Mouse (Mus musculus): ENCODE measurements around the gene Inhbe. TPM values are rescaled to one million over a fixed set of nuclear protein-coding genes. Genes with fewer than 3 reads are reported as not detected.

Gene Inhbe
- not detected for total RNA-seq (2021)

DNA sequence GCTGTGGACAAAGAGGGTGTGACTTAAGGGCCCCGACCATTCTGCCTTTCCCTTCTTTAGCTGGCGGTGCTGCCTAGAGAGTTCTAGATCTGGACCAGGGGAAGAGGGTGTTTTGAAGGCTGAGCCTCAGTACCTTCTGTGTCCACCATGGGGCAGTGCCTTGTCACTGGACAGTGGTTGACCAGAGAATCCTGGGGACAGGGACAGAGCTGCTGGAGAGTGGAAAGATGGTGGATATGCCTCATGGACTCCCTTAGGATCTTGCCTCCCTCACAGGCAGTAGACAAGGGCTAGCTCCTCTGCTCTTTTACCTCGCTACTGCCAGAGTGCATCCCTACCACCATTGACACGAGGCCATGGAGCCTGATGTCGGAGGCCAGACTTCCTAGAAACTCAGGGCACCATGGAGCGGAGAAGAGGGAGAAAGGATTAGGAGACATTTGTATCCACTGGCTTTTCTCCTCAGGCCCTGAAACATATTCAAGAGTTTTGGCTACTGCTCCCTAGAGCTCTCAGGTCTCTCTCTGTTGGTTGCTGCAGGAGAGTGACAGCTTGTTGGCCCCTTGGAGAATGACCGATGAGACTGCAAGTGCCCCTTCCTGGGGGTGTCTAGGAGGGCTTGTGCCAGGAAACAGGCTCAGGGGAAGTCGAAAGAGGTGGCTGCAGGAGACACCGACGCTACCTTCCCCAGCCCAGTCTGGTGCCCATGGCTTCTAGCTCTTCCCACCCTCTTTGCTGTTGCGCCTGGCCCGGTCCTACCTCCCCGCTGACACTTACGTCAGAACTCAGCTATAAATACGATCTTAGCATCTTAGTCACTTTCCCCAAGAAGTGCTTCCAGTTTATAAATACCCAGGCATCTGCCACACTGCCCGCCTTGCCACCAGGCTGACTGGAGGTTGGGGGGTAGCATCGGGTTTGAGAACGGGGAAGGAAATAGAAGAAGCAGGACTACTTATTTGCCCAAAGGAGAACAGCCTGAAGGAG lies at the start of gene Inhbe:
Inhbe (minus strand) TSS at position 503 of the 987 bp plus-strand sequence.
- DNase-seq = peak; percentile 57

DNA sequence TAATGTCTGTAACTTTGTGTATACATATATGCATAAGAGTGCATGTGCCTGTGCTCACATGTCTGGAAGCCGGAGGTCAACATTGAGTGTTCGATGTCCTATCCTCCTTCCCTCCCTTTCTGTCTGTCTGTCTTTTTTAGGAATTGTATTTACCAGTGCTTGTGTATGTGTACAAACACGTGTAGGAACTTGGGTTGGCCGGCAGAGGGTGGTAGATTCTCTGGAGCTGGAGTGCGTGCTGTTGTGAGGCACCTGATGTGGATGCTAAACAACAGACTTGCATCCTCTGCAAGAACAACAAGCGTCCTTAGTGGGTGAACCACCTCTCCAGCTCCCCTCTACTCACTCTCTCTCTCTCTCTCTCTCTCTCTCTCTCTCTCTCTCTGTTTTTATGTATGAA lies 37.6 kb upstream of the Inhbe start:
- no peak for DNase-seq

DNA sequence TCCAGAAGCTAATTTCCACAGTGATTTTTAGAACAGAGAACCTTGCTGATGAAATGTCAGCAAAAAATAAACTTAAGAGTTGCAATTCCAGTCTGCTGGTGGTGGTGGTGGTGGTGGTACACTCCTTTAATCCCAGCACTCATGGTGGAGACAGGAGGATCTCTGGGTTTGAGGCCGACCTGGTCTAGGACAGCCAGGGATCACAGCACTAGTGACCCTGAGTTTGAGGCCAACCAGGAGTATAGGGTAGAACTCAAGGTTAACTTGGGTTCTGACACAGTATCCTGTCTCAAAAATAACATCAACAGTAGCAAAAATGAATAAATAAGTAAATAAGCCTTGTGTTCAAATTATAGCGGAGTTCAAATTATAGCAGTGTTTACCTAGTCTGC lies 27.5 kb upstream of the Inhbe start:
- no peak for DNase-seq

DNA sequence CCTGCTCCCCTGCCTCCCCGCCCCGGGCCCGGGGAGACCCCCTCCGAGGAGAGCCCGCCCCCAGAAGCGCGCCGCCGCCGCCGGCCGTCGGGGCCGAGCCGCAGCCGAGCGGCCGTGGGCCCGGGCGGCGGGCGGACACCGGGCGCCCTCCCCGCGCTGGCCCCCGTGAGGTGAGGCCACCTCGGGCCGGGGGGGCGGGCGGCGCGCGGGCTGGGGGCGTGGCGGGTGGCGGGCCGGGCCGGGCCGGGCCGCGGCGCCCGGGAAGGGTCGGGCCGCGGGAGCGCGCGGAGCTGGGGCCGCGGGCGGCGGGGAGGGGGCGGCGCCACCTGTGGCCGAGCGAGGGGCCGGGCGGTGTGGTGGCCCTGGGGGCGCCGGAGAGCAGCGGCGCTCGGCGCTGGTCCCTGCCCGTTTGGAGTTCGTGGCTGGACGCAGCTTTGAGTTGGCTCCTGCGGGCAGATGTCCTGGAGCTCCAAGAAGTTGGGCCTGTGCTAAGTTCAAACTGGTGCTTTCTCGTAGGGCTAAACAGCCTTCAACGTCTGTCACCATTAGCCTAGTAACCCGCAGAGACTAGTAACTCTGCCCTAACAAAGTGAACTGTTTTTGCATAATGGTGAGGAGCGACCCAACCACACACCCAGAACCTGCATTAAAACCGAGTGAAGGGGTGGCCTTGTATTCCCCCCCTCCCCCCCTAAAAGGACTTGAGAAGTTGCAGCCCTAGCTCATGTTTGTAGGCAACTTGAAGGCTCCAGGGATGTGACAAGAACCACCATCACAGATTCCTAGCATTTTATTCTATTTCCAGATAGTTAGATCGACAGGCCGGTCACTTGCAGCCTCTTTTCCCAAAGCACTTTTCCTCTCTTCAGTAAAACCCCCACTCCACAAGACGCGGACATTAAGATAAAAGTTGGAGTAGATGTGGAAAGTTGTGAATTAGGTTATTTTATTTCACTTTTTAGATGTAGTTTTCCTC lies 26.8 kb upstream of the Inhbe start:
- peak; percentile 81 for DNase-seq

DNA sequence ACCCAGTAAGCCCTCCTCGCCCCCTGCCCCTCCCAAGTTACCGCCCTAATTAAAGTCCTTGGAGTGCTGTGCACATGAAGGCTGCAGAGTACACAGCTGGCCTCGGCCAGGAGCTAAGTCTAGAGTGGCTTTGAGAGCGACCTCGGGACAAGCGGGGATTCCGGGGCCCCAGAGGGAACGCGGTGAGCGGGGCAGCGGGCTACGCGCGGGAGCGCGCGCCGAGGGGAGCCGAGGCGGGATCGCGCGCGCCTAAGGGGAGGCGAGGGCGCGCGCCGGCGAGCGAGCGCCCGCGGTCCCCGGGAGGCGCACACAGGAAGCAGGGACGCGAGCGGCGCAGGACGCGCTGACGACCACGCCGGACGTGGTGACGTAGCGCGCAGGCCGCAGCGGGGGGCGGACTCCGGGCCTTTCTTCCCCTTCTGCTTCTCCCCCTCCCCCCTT lies 26.1 kb upstream of the Inhbe start, which contains the start of gene R3hdm2:
R3hdm2 (plus strand) TSS at position 77 of the 441 bp plus-strand sequence.
- DNase-seq = peak; percentile 93

DNA sequence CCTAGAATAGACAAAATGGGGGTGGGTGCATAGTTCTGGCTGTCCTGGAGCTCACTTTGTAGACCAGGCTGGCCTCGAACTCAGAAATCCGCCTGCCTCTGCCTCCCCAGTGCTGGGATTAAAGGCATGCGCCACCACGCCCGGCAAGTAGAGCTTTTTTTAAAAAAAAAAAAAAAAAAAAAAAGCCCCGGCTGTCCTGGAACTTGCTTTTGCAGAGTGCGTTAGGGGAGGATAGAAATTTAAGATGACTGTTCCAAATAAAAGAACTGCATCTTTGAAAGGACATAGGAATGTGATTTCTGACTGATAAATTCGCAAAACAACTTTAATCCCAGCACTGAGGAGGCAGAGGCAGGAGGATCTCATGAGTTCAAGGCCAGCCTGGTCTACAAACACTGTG lies 25.4 kb upstream of the Inhbe start:
- no peak for DNase-seq

DNA sequence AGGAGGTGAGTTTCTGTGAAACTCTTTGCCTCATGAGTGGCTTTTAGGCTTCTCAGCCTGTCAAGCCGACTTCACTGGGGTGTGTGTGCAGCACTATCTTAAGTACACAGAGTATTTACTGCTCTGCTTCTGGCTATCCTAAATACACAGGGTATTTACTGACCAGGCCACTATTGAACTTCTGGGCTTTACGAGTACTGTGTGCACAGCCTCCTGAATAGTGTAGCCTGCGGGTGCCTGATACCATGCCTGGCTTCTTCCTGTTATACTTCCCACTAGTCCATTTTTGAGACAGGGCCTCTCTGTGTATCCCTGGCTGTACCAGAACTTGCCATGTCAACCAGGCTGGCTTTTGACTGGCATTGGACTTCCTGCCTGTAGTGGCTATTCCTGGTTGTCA lies 23.5 kb upstream of the Inhbe start:
- DNase-seq = no peak

DNA sequence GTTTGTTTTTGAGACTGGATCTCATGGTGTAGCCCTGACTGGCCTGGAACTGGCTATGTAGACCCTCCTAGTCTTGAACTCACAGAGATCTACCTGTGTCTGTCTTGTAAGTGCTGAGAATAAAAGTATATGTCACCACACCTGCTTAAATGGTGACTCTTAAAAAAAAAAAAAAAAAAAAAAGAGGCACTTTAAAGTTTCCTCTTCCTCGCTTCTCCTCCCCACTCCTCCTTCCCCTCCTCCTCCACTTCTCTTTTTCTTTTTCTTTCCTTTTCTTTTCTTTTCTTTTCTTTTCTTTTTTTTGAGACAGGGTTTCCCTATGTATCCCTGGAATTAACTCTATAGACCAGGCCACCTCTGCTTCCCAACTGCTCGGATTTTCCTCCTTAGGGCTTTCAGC lies 16.8 kb upstream of the Inhbe start:
- no peak for DNase-seq

DNA sequence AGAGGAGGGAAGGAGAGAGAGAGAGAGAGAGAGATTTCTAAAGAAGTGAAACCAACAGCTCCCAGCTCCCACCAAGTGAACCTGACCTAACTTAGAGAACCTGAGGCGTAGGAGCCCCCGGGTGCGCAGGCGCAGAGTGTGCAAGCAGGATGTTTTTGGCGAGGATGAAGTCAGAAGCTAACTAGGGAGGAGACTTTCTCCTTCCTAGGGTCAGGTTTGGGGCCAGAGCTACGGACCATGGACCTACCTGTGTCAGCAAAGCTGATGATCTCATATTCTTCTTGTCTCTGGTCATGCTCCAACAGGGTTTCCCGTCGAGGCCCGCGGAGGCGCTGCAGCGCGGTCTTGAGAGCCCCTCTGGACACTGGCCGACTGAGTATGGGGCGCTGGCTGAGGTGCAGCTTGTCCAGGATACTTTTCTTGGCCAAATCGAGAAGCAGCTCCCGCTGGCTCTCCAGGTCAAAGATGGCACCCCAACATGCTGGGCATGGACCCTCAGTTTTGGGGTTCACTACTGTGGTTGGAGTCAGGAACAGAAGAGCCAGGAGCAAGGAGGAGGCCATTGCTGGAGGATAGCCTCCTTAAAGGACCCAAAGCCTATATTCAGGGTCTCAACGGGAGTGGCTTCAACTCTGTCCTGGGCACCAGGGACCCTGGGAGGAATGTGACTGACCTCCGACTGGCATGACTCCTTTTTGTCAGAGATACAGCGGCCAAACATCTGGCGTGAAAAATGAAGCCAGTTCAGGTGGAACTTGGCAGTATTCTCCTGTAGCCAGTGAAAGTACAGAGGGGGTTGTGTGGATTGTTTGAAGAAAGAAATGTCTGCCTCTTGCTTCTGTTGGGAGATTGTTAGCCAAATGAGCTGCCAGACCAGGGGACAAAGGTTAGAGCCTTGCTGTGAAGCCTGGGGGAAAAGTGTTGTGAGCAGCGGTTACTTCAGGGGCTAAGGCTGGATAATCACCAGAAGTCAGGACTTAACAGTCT lies 15.9 kb upstream of the Inhbe start, which contains the start of gene Inhbc:
Inhbc (minus strand) TSS at position 598 of the 987 bp plus-strand sequence.
- no peak for DNase-seq

DNA sequence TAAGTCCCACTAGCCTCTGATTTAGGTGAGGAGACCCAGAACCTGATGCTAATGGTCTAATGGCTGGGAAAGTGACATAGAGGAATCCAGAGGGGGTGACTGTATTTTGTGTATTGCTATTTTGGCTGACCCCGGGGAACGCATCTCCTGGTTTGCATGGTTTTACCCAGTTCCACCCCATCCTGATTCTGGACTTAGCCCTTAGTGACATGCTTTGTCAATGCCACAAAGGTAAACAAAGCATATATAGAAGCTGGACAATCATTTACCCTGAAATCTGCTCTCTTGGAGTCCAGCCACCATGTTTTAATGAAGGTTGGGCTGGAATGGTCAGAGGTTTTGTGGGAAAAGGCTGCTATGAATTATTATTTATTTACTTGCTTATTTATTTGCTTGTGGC lies 14.1 kb upstream of the Inhbe start:
- no peak for DNase-seq

DNA sequence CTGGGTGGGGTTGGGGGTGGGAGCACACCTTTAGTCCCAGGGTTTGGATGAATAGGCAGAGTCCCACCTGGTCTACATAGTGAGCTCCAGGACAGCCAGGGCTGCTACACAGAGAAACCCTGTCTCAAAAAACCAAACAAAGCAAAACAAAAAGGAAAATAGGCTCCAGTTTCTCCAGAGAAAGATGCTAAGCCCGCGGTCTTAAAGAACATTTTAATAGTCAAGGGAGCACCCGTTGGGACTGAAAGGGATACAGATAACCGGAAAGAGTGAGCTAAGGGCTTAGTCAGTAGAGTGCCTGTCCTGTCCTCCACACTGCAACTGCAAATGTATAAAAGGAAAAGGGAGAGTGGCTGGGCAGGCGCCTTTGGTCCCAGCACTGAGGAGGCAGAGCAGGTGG lies 12.9 kb upstream of the Inhbe start:
- DNase-seq = no peak

DNA sequence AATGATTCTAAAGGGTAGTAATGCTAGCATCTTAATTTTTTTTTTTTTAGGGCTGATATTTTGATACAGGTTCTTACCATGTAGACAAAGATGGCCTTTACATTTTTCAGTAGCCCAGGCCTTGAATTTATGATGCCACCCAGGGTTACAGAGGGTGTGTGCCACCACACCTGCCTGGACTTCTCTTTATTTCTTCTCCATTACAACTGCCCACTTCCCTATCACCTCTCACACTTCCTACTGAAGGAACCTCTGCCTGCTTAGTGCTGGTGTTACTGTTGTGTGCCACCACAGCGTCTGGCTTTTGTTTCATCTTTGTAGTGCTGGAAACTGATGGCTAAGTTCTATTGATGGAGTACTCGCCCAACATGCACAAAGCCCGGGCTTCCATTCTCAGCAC lies 6.5 kb upstream of the Inhbe start:
- no peak for DNase-seq

DNA sequence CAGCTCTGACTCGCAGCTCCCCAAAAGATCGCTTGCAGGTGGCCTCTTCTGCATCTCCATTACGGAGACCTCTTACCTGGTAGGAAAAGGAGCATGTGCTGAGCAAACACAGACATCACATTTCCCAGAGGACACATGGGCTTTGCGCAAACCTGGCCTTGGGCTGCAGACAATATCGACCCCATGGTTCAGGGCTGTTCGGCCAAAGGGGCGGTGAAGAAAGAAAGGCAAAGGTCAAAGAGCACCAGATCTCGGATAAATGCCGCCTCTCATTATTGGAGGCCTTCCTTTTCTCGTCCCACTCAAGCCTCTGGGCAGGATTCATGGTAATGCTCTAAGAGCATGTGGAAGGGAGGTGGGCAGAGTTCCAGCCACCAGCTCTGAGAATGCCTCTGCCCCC lies 1.1 kb upstream of the Inhbe start:
- DNase-seq = no peak

DNA sequence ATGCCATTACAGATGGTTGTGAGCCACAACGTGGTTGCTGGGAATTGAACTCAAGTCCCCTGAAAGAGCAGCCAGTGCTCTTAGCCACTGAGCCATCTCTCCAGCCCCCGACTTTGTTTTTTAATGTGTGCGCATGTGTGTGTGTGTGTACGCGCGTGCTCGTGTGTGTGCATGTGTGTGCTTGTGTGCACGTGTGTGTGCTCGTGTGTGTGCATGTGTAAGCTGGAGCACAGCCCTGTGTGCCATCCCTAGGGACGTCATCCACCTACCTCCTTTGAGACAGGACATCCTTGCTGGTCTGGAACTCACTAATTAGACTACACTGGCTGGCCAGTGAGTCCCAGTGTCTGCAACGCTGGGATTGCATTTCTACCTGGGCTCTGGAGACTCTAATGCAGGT lies 1.4 kb downstream of the Inhbe start:
- DNase-seq = no peak

DNA sequence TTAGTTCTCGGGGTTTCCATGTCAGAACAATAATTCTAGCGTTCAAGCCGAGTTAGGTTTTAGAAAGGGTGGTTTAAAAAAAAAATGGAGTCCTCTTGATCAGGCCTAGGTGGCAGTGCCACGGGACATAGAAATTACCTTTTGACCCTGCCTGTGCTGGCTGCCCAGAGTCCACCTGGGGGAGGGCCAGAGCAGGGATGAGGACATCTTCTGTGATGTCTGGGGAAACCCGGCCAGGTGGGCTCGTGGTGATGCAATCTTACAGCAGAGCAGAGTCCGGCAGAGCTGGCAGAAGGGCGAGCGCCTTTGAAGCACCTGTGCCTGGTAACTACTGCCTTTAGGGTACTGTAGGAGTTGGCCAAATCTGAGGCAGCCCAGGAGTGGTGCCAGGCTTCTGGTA lies 2.0 kb downstream of the Inhbe start:
- DNase-seq = no peak

DNA sequence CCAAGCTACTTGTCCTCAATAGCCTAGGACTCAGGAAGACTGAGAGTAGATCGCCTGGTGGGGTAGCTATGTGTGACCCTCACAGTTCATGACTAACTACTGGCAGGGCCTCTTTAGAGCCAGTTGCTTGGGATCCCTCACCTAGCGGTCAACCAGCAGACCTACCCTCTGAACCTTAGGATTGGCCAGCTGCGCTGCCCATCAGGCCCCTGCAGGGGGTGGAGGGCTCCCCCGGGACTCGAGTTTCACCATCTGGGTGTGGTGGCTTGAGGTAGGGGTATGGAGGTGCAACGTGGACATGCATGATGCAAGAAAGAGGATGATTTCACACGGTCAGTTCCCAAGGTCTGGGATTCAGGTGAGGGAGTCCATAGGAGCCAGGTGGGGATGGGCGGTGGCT lies 2.5 kb downstream of the Inhbe start:
- no peak for DNase-seq

DNA sequence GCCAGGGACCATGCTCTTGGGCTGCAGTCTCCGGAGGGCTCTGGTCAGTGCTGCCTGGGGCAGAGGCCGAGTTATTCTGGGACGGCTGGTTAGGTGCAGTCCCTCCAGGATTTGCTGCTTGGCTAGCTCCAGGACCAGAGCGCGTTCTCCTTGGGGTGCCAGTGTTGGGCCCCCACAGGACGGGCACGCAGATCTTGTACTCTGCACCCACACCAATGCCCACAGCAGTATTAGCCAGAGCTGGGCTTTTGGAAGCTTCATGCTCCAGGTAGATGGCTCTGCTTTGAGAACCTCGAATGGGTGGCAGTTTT lies 3.0 kb downstream of the Inhbe start:
- DNase-seq = no peak

DNA sequence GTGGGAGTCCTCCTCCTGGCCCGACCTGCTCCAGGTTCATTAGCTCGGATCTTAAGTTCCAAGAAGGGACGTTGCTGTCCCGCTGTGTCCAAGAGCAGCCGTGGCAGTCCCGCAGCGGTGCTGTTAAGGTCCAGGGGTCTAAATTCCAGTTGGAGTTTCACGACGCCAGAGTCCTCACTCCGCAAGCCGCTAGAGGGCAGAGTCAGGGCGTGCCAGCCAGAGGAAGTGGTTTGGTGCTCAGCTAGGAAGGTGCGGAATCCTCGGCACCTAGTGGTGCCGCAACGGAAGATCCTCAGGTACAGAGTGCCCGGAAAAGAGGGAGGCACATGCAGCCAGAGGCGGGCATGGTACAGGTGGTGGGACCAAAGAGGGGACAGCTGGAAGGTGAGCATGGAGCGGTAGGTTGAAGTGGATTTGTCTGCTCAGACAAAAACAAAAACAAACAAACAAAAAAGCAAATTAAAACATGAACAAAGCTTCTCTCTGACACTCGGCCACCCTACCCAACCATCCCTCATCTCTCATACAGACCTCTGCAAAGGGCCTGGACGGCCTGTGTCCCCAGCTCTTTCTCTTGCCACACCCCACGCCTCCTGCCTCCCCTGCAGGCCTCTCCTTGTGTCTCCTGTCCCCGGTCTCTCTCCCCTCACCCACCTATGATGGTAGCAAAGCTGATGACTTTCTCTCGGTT lies 3.5 kb downstream of the Inhbe start:
- peak; percentile 83 for DNase-seq

DNA sequence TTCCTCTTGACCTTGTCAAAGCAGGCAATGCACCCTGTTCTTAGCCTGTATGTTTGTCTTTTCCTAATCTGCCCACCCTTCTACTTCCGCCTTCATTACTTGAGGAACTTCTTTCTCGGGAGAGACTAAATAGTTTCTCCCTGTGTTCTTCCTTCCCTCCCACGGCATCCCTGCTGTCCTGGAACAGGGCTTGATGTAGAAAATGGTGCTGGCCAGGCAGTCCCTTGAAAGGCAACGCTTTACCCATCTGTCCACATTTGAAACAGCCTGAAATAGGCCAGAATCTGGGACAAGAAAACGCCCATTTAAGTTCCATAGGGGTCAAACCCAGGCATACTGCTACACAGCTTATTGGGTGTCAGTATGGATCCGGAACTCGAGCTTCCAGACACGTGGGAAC lies 4.4 kb downstream of the Inhbe start:
- no peak for DNase-seq

DNA sequence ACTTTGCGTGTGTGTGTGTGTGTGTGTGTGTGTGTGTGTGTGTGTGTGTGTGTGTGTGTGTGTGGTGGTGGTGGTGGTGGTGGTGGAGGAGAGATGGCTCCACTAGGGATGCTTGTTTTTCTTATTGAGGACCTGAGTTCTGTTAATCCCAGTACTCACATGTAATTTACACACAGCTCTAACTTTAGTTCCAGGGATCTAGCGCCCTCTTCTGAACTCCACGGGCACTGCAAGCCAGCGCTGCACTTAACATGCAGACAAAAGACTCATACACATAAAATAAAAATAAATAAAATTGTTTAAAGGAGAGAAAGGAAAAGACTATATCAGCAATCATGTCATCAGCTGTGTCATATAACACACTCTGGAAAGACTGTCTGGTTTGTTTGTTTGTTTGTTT lies 5.3 kb downstream of the Inhbe start:
- DNase-seq = no peak

DNA sequence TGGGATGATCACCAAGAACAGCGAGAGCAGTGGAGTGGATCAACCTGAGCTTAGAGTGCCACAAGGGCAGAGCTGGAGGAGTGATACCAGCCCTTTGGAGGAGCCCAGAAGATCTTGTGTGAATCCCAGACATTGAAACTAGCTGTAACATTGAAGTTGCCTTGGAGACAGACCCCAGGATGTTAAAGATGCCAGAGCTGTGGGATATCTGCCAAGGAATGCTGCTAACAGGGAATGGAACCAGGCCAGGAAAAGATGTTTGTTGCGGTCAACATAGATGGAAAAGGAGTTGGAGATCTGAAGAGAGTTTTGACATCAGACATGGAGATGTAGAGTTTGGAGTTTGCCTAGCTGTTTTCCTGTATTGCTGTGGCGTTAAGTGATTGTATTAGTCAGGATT lies 8.0 kb downstream of the Inhbe start:
- no peak for DNase-seq
